Comparison of ENCODE assay signal across 9 mouse cellular contexts in genomic region chr1:172520576-172521440, GRCm38 (mm10). TPM values are rescaled to one million over a fixed set of nuclear protein-coding genes. Genes with fewer than 3 reads are reported as not detected.
A peak's percentile ranks its signal among the peaks of the same experiment; 100 is the strongest.
DNase-seq lines count a peak whose midpoint lies in the region; ATAC-seq lines count a peak whose summit lies in the region.
"Had no signal": no experiment of that assay in that cellular context is flagged by ENCODE, and none has a peak within 500 bp of the region (broad histone marks: within the 10 kb centered on the region; RNA-seq: fewer than 3 reads in every experiment).

TSS of gene Cfap45 (plus strand) at chr1:172520801.

- H3K4me3 ChIP-seq in forebrain, embryonic 15.5 days: peak within 1 kb of the TSS; percentile 38
- H3K4me3 ChIP-seq in liver, embryonic 15.5 days (replicated peaks): peak within 1 kb of the TSS; percentile 31

- 0 out of 2 replicates have a peak, but pooled peaks cover 6% of the 10 kb centered on the region for H3K9me3 ChIP-seq in forebrain, embryonic 15.5 days
- H3K9me3 ChIP-seq in liver, embryonic 15.5 days (replicated peaks): no peaks in the 10 kb centered on the region

- H3K27ac ChIP-seq in forebrain, embryonic 15.5 days (replicated peaks): no peak within 1 kb of the TSS
- no peak within 1 kb of the TSS for H3K27ac ChIP-seq in liver, embryonic 15.5 days (replicated peaks)

- 4% methylated on average over 28 of the region's 28 CpGs for WGBS in forebrain, embryonic 15.5 days
- WGBS in liver, embryonic 15.5 days (ENCODE audit: insufficient replicate concordance): 3% methylated on average over 28 of the region's 28 CpGs

- 0 out of 2 replicates have a peak within 1 kb of the TSS, but pooled peaks have one; percentile 2 for H3K9ac ChIP-seq in forebrain, embryonic 15.5 days (replicated peaks)
- no peak within 1 kb of the TSS for H3K9ac ChIP-seq in liver, embryonic 15.5 days

- H3K36me3 ChIP-seq in forebrain, embryonic 15.5 days: no peaks in the 10 kb centered on the region
- no peaks in the 10 kb centered on the region for H3K36me3 ChIP-seq in liver, embryonic 15.5 days (replicated peaks)
- H3K36me3 ChIP-seq: G1E had no signal

- H3K27me3 ChIP-seq in forebrain, embryonic 15.5 days: 0 out of 2 replicates have a peak, but pooled peaks cover under 1% of the 10 kb centered on the region
- peaks cover 24% of the 10 kb centered on the region for H3K27me3 ChIP-seq in liver, embryonic 15.5 days

- peak within 1 kb of the TSS; percentile 66 for H3K4me2 ChIP-seq in forebrain, embryonic 15.5 days (replicated peaks)
- peak within 1 kb of the TSS; percentile 50 for H3K4me2 ChIP-seq in liver, embryonic 15.5 days

- peak; percentile 93 for ATAC-seq in forebrain, embryonic 15.5 days (replicated peaks)
- peak; percentile 47; the same call in 1 of the 2 replicates for ATAC-seq in liver, embryonic 15.5 days (ENCODE audit: insufficient read depth)

- peaks cover 15% of the 10 kb centered on the region for H3K4me1 ChIP-seq in forebrain, embryonic 15.5 days
- H3K4me1 ChIP-seq in liver, embryonic 15.5 days (replicated peaks): peaks cover 16% of the 10 kb centered on the region; the same call in 1 of the 2 replicates

- peak; percentile 63 to 74 for DNase-seq in urinary bladder, adult 18-20 months (ENCODE audit: low spot score in 2 of 2)
- no peak for DNase-seq in urinary bladder, postnatal 10 days (ENCODE audit: low spot score)
- DNase-seq in heart, postnatal 14 days: peak; percentile 75 to 77
- peak; percentile 92 to 95 for DNase-seq in kidney, postnatal 36 days
- DNase-seq in neural tube, embryonic 10.5 days (ENCODE audit: extremely low spot score, low spot score): peak; percentile 93
- peak; percentile 77 for DNase-seq in telencephalon, adult 2 months (ENCODE audit: low read depth, low spot score)

- intact Hi-C loops in heart, postnatal 14 days (cut with DNase I): loop anchor here (2.0 kb wide), 1 partner anchor 20 kb away; the partner anchor contains the start of gene Tagln2

RNA-seq across cellular contexts. Expression of gene Cfap45, which starts in this region (rescaled TPM):
- 1.9 and 3.1 TPM in 2 replicates for polyA plus RNA-seq in forebrain, embryonic 15.5 days (2015; fragmentation: Nextera tagmentation; extraction: Ambion mirVana)
- 1 to 10 TPM in 1 of 2 experiments, under 1 TPM in 1; 0.63 to 2.0 TPM for total RNA-seq in heart, postnatal 14 days (2021)
- 0.29 and 0.43 TPM in 2 replicates for polyA plus RNA-seq in liver, embryonic 15.5 days (2015; fragmentation: Nextera tagmentation; extraction: Ambion mirVana)
- polyA plus RNA-seq: G1E had no signal

Comparison
In these comparisons a context has a peak if more than half of its experiments do, and no peak if none do; other contexts are left out.
1. Peak in ATAC-seq, H3K4me3 ChIP-seq and H3K4me2 ChIP-seq in liver, embryonic 15.5 days; RNA of the gene not detected or under 1 TPM.